In genomic region chr6:100674974-100675373, GRCm38 (mm10) we compare ENCODE assay signal across 10 mouse cellular contexts. TPM values are rescaled to one million over a fixed set of nuclear protein-coding genes. Genes with fewer than 3 reads are reported as not detected.
DNase-seq lines count a peak whose midpoint lies in the region; ATAC-seq and TF ChIP-seq lines count a peak whose summit lies in the region.
"Had no signal": no experiment of that assay in that cellular context is flagged by ENCODE, and none has a peak within 500 bp of the region (broad histone marks: within the 10 kb centered on the region; RNA-seq: fewer than 3 reads in every experiment).

No protein-coding gene starts in this region.

- no peaks in the 10 kb centered on the region for H3K9me3 ChIP-seq in kidney, embryonic 14.5 days (ENCODE audit: control insufficient read depth, low read length)
- no peaks in the 10 kb centered on the region for H3K9me3 ChIP-seq in ES-E14 (ENCODE audit: control insufficient read depth, insufficient read depth, low read depth, low read length)

- no peak overlapping the region for H3K4me2 ChIP-seq in kidney, embryonic 14.5 days (replicated peaks; ENCODE audit: low read depth, low read length)

- WGBS in kidney, embryonic 14.5 days: 22% methylated on average over 6 of the region's 6 CpGs

- peaks cover 4% of the 10 kb centered on the region; the same call in 1 of the 2 replicates for H3K4me1 ChIP-seq in kidney, embryonic 14.5 days (ENCODE audit: control insufficient read depth, insufficient read depth, low read length)
- H3K4me1 ChIP-seq in ES-E14 (ENCODE audit: control insufficient read depth in 2 of 2, insufficient read depth in 2 of 2, low read length in 2 of 2, poor library complexity in 1 of 2): 0 out of 4 replicates have a peak, but pooled peaks cover 0 to 2% of the 10 kb centered on the region in 2 experiments

- ATAC-seq in kidney, embryonic 14.5 days (ENCODE audit: low FRiP score, low TSS enrichment): no peak
- ATAC-seq in megakaryocyte, adult 5-6 weeks (ENCODE audit: poor library complexity, severe bottlenecking): no peak

- no peak overlapping the region for H3K9ac ChIP-seq in kidney, embryonic 14.5 days (ENCODE audit: low read depth, low read length)
- no peak overlapping the region for H3K9ac ChIP-seq in ES-E14 (ENCODE audit: insufficient read depth, low read depth, low read length, poor library complexity, severe bottlenecking)

- H3K4me3 ChIP-seq in kidney, embryonic 14.5 days (ENCODE audit: low read length): no peak overlapping the region
- no peak overlapping the region for H3K4me3 ChIP-seq in ES-E14 (ENCODE audit: insufficient read depth in 1 of 2, low read depth in 1 of 2, low read length in 2 of 2, poor library complexity in 1 of 2, severe bottlenecking in 1 of 2)

- in situ Hi-C loops in ES-E14 (cut with MboI; ENCODE audit: low sequenced_read_pairs in 2 of 2, unreplicated experiment in 2 of 2): loop anchor here in 1 of 2 experiments (10.0 kb wide), 1 partner anchor 200 kb away; no protein-coding TSS in a partner anchor

- no peaks in the 10 kb centered on the region for H3K27me3 ChIP-seq in kidney, embryonic 14.5 days (ENCODE audit: control insufficient read depth, insufficient read depth, low read length)

- no peak overlapping the region for H3K27ac ChIP-seq in kidney, embryonic 14.5 days (ENCODE audit: low read depth, low read length)
- H3K27ac ChIP-seq in ES-E14 (ENCODE audit: insufficient read depth, low read depth, low read length, poor library complexity, severe bottlenecking): no peak overlapping the region

- no peaks in the 10 kb centered on the region for H3K36me3 ChIP-seq in kidney, embryonic 14.5 days (ENCODE audit: control insufficient read depth, insufficient read depth, low read length)
- no peaks in the 10 kb centered on the region for H3K36me3 ChIP-seq in ES-E14 (ENCODE audit: control insufficient read depth, insufficient read depth, low read length, poor library complexity, severe bottlenecking)

- intact Hi-C loops in left cerebral cortex, postnatal 36 days (cut with DNase I): loop anchor here (1.0 to 10.0 kb wide), 2 partner anchors 201 to 590 kb away; no protein-coding TSS in a partner anchor

- DNase-seq in kidney, adult 18-20 months: peak; percentile 9
- peak; percentile 19 for DNase-seq in B cell, adult 2 months
- peak; percentile 29 for DNase-seq in ES-E14 (ENCODE audit: low read depth, low spot score)
- peak; percentile 41 for DNase-seq in hindlimb bud, embryonic 11.5 days (ENCODE audit: extremely low spot score, low read depth, low spot score)
- no peak for DNase-seq in right cerebral cortex, postnatal 25 days
- no peak for DNase-seq in left cerebral cortex, postnatal 36 days (ENCODE audit: low spot score in 2 of 2)
- DNase-seq: thymus, adult 2 months had no signal

TF ChIP-seq in ES-E14, 5 proteins besides CTCF, POLR2A, EP300 and RAD21:
- TF ChIP-seq HCFC1 (IDR thresholded peaks at IDR 0.05; ENCODE audit: borderline replicate concordance, insufficient read depth, low read length) (no peak), CHD2 (IDR thresholded peaks at IDR 0.05; ENCODE audit: low read depth, low read length) (no peak), ZNF384 (IDR thresholded peaks at IDR 0.05; ENCODE audit: low read depth, low read length) (no peak), ZC3H11A (IDR thresholded peaks at IDR 0.05; ENCODE audit: borderline replicate concordance, low read depth, low read length) (no peak), MAFK (IDR thresholded peaks at IDR 0.05; ENCODE audit: insufficient read depth, low read depth, low read length) (no peak)

RNA-seq across cellular contexts. Expression of gene Shq1, which starts 4.0 kb away (rescaled TPM):
- 13.8 and 20.1 TPM in 2 replicates for polyA plus RNA-seq in kidney, embryonic 14.5 days (2014; fragmentation: Nextera tagmentation; extraction: Ambion mirVana)
- total RNA-seq in ES-E14 (2012; rRNA removed): 23.4 and 25.1 TPM in 2 replicates
- 1.6 and 2.7 TPM in 2 replicates for total RNA-seq in megakaryocyte, adult 5-6 weeks (2015)
- 3.9 and 5.1 TPM in 2 replicates for total RNA-seq in megakaryocyte, adult 5-6 weeks (2017)
- total RNA-seq in left cerebral cortex, postnatal 36 days (2021): 1 to 10 TPM; 4.5 to 6.1 TPM

RNA-seq across cellular contexts. Expression of gene Gxylt2, which starts 29.6 kb away (rescaled TPM):
- 12.1 and 12.4 TPM in 2 replicates for polyA plus RNA-seq in kidney, embryonic 14.5 days (2014; fragmentation: Nextera tagmentation; extraction: Ambion mirVana)
- total RNA-seq in ES-E14 (2012; rRNA removed): 0.58 and 1.3 TPM in 2 replicates
- not detected in 2 replicates for total RNA-seq in megakaryocyte, adult 5-6 weeks (2015)
- not detected in 2 replicates for total RNA-seq in megakaryocyte, adult 5-6 weeks (2017)
- total RNA-seq in left cerebral cortex, postnatal 36 days (2021): 1 to 10 TPM in 1 of 2 experiments, under 1 TPM in 1; 0.96 to 1.3 TPM
- total RNA-seq: hematopoietic stem cell, adult 5-6 weeks had no signal

Comparison
In these comparisons a context has a peak if more than half of its experiments do, and no peak if none do; other contexts are left out.
1. DNase-seq: peak in kidney, adult 18-20 months (single experiment), B cell, adult 2 months (2 of 2), ES-E14 (single experiment) and hindlimb bud, embryonic 11.5 days (single experiment); none in right cerebral cortex, postnatal 25 days (single experiment) and left cerebral cortex, postnatal 36 days (0 of 2).